Mouse (Mus musculus) spleen, postnatal 10 days (tissue): ENCODE data around the gene B020031M17Rik.
A peak's percentile ranks its signal among the peaks of the same experiment; 100 is the strongest.
"Not testable (repeated sequence)": the region's sequence is repeated elsewhere in the genome, so short reads cannot be mapped to it uniquely, and the experiment has no call there.

ENCODE experiments used
- DNase-seq, 2 experiments: peaks; one replicate each; pipeline ENCODE4 v3.0.0; 2021 to 2022; ENCODE audit warnings: low spot score in 2 of 2

Gene B020031M17Rik

DNA sequence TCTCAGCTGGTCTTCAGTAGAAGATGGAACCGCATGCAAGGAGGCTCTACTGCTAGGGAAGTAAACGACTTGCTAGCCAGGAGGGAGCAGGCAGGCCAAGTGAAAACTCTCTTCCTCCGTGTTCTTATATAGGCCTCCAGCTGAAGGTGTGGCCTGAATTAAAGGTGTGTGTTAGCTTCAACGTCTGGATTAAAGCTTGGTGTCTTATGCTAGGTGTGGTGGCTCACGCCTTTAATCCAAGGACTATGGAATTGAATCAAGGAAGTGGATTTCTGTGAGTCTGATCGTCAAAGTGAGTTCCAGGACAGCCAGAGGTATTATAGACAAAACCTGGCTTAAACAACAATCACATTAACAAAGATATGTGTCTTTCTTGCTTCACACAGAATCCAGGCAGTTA is at the start of gene B020031M17Rik:
TSS of gene B020031M17Rik (minus strand) at position 101 of the 400 bp plus-strand sequence.
- not testable (repeated sequence) for DNase-seq

DNA sequence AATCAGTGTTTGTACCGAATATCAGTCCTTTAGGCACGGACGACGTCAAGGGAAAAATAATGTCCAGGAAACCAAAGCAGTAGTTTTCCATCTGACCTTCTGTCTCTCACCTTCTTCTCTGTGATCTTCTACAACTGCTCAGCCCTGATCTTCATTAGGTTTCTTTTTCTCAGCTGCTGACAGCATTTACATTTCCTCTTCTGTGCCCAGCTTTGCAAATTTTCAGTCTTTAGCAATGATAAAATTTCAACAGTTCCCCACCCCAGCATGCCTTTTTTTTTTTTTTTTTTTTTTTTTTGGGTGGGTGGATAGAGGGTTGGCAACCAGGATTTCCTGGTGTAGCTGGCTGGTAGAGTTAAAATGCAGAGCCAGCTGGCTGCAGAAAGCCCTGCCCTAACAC is 48.6 kb upstream of the B020031M17Rik start:
- DNase-seq, result not testable (repeated sequence)

- DNase-seq, result not testable (repeated sequence)
These were observed 48.0 kb upstream of the B020031M17Rik start for GRCm38 (mm10) chr13:119998442-119999086.

- DNase-seq, result not testable (repeated sequence)
These were observed 41.4 kb upstream of the B020031M17Rik start for GRCm38 (mm10) chr13:119991917-119992496.

DNA sequence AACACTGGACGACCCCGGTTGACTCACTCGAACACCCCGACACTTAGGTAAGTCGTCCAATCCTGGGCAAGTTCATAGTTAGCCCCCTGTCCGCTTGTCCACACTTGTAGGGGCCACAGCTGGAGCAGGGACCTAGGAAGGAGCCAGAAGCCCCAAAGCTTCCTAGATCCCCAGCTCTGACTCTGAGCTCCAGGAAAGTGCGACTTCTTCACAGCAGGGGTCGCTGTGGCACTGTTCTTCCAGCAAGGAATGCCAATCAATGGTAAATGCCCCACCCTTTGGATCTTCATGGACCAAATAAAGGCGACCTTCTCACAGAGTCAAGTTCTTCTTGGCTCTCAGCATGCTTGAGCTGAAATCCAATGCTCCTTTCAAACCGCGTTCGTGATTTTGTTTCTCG is 40.7 kb upstream of the B020031M17Rik start:
- DNase-seq, result not testable (repeated sequence)

GRCm38 (mm10) chr13:119969163-119969562 is 18.6 kb upstream of the B020031M17Rik start:
- not testable (repeated sequence) for DNase-seq

DNA sequence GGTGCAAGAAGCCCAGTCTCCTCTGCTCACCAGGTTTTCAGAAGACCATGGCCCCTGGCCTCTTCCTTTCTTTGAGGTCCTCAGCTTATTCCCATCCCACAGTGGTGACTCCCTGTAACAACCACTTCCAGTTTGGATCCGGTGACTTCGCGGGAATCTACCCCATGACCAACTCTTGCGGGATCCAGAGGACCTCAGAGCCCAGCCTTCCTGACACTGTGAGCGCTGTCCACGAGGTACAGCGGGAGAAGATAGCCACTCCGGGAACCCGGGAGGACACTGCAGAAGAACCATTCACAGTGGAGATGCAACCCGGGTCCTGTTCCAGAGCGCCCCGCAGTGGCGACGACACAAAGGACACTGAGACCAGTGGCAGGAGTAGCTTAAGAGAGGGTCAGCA is 17.6 kb upstream of the B020031M17Rik start:
- not testable (repeated sequence) for DNase-seq

DNA sequence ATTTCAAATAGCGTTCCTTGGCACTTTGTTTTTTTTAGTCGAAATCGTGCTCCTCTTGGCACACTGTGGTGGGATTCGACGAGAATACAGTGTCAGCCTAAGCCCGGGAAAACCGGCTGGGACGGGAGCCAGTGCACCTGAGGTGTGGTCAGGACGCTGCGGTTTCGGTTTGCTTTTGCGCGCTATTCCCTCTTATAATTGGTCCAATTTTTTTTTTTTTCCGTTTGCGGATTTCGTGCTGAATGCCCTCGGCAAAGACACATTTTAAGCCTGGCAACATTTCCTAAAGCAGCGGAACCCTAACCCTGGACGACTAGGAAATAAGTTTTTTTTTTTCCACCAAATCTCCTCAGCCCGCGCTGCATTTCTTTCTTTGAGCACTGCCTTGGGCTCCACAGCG is 15.4 kb upstream of the B020031M17Rik start:
- peak in 1 of 2 experiments; percentile 11 for DNase-seq

GRCm38 (mm10) chr13:119965302-119965952 is 14.8 kb upstream of the B020031M17Rik start:
- not testable (repeated sequence) for DNase-seq

- not testable (repeated sequence) for DNase-seq
These were observed 12.2 kb upstream of the B020031M17Rik start for GRCm38 (mm10) chr13:119962856-119963255.

- not testable (repeated sequence) for DNase-seq
These were observed 5.0 kb upstream of the B020031M17Rik start for GRCm38 (mm10) chr13:119955567-119955966.

- not testable (repeated sequence) for DNase-seq
These were observed 4.5 kb upstream of the B020031M17Rik start for GRCm38 (mm10) chr13:119955089-119955488.

GRCm38 (mm10) chr13:119929172-119929571 is 21.4 kb downstream of the B020031M17Rik start, which contains the start of gene Gm21761:
Gene Gm21761 (minus strand): TSS chr13:119929272.
- not testable (repeated sequence) for DNase-seq

DNA sequence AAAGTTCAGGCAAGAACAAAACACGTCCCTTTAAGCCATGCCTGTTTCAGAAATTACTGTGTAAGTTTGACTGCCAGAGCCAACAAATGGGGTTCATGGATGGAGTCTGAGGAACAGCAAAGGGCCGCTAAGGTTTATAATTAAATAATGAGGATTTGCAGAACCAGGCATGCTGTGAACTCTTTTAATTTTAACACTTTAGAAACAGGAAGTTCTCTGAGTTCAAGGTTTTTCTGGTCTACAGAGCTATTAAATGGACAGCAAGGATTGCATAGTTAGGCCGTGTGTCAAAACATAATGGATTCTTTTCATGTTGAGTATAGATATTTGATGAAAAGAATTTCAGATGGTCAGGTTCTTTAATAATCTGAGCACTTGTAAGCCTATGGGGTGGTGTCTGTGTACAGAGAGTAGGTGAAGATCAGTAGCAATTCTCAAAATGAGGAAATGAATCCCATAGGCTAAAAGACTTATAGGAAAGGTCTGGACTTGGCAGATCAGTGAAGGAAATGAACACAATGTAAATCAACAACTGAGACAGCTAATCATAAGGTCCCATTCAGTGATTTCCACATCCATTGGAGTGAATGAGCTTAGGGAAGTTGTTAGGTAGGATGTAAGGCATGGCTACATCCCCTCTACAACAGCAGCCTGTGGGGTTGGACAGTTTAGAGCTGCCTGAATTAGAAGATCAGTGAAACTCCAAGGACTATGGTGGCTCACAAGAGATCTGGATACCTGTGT is 25.8 kb downstream of the B020031M17Rik start:
- DNase-seq, result not testable (repeated sequence)

GRCm38 (mm10) chr13:119916966-119917722 is 33.5 kb downstream of the B020031M17Rik start:
- DNase-seq, result not testable (repeated sequence)

- DNase-seq, result not testable (repeated sequence)
These were observed 34.2 kb downstream of the B020031M17Rik start for GRCm38 (mm10) chr13:119916449-119916848.
